Mouse (Mus musculus) mouse trophoblast stem cell (cell line): ENCODE data around the gene Mup6.
"Not testable (repeated sequence)": the region's sequence is repeated elsewhere in the genome, so short reads cannot be mapped to it uniquely, and the experiment has no call there.

Source experiments
- in situ Hi-C, 2 experiments: fragments of 300-500 bp; cut with MseI, MboI; formaldehyde crosslinking; loops; 2 replicates in 1 of 2; 3 replicates in 1 of 2; pipeline ENCODE4 v1.15.1; 2025

Mup6 gene

GRCm38 (mm10) chr4:59963405-59964344 lies at the start of gene Mup6:
TSS of gene Mup6 (plus strand) at chr4:59964294.
- in situ Hi-C loops = no loop called here

- in situ Hi-C loops = no loop called here
These were observed 49.3 kb upstream of the Mup6 start, which contains the start of gene Slc46a2 for GRCm38 (mm10) chr4:59914608-59915403. TSS of gene Slc46a2 (minus strand) at chr4:59915056.

DNA sequence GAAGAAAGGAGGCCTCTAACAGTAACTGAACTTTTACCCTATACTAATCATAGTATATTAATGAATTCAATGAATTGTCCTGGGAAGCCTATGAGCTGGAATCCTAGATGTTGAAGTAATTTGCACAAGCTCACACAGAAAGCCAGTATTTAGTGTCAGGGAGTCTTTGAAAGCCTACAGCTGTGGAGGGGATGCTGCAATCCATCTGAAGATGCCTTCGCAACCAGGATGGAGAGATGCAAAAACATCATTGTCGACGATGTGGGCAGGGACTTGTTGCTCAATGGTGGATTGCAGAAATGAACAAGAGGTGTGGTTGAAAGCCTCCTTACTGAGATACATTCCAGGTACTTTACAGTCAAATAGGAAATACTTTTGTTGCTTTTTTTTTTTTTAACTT lies 46.1 kb upstream of the Mup6 start:
- in situ Hi-C loops = no loop called here

GRCm38 (mm10) chr4:59925082-59925481 lies 39.0 kb upstream of the Mup6 start:
- in situ Hi-C loops = loop anchor here (5.0 to 10.0 kb wide), 3 partner anchors 50 to 138 kb away; no protein-coding TSS in a partner anchor

GRCm38 (mm10) chr4:59927666-59928065 lies 36.4 kb upstream of the Mup6 start:
- in situ Hi-C loops = loop anchor here (5.0 to 10.0 kb wide), 3 partner anchors 53 to 140 kb away; no protein-coding TSS in a partner anchor

DNA sequence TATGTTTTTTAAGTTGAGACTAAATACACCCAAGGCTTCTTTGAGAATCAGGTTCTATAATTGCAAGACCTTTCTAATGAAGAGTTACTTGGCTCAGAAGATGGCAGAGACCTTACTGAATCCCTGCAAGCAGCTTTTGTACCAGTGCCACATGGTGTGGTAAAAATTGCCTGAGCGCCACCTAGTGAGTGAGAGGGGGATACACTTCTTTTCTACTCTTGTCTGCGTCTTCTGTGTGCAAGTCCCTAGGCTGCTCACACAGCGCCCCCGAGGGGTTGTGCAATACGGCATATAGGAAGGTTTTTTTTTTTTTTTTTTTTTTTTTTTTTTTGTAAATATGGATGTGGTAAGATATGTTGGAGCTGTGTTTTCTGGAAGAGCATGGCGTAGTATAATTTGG lies 35.7 kb upstream of the Mup6 start:
- in situ Hi-C loops = loop anchor here (5.0 to 10.0 kb wide), 3 partner anchors 54 to 141 kb away; no protein-coding TSS in a partner anchor

DNA sequence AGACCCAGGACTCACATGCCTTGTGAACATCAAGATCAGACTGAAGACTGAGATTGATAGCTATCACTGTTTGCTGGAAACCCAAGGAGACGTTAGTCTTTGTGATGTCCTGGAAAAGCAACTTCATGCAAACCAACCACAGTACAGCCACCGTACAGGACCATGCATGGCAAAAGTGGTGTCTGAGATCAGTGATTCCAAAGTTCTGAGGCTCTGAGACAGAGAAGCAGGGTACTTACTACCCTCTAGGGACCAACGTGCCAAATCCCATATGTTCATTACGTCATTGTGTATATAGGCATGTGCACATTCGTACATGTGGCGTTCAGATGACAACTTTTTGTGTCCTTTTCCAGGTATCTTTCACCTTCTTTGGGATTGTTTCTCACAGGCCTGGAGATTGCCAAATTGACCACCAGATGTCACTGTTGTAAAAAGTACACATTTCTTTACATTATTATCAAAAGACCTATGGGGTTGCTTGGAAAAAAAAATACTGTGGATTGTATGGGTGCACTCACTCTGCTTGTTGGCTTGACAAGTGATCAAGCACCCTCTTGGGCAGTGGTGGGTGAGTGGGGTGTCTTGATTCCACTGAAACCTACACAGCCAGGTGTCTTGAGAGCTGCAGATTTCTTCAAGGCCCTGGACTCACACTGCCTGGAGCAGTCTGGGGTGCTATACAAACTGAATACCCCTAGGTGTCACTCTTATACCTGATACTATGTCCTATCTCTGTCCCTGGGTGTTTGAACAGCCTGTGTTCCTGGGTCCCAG lies 31.4 kb upstream of the Mup6 start:
- in situ Hi-C loops = no loop called here

- in situ Hi-C loops = no loop called here
These were observed 26.6 kb upstream of the Mup6 start for GRCm38 (mm10) chr4:59937543-59937942.

- in situ Hi-C loops = no loop called here
These were observed 3.5 kb upstream of the Mup6 start, which contains the start of gene Mup4 for GRCm38 (mm10) chr4:59960610-59961009. TSS of gene Mup4 (minus strand) at chr4:59960710.

- in situ Hi-C loops = not testable (repeated sequence)
These were observed 33.8 kb downstream of the Mup6 start for GRCm38 (mm10) chr4:59997894-59998293.

GRCm38 (mm10) chr4:60020141-60020540 lies 56.0 kb downstream of the Mup6 start:
- in situ Hi-C loops = not testable (repeated sequence)

GRCm38 (mm10) chr4:60029334-60030111 lies 65.4 kb downstream of the Mup6 start:
- in situ Hi-C loops = not testable (repeated sequence)
